Mouse (Mus musculus) cerebral cortex, adult 2 months (tissue): ENCODE results near the gene Tbc1d22a.

Source experiments
- WGBS: fragments of 180-500 bp; shearing (Covaris S2); methylation state at CpG from one replicate; pipeline ENCODE4 v1.1.7; 2018; 5-methylcytosine and 5-hydroxymethylcytosine counted together

Tbc1d22a gene

GRCm38 (mm10) chr15:86202640-86203039 is 11.6 kb upstream of the Tbc1d22a start:
- WGBS = 43% methylated on average over 6 of the region's 6 CpGs

GRCm38 (mm10) chr15:86203292-86203793 is 10.9 kb upstream of the Tbc1d22a start:
- WGBS = 91% methylated on average over 7 of the region's 7 CpGs

DNA sequence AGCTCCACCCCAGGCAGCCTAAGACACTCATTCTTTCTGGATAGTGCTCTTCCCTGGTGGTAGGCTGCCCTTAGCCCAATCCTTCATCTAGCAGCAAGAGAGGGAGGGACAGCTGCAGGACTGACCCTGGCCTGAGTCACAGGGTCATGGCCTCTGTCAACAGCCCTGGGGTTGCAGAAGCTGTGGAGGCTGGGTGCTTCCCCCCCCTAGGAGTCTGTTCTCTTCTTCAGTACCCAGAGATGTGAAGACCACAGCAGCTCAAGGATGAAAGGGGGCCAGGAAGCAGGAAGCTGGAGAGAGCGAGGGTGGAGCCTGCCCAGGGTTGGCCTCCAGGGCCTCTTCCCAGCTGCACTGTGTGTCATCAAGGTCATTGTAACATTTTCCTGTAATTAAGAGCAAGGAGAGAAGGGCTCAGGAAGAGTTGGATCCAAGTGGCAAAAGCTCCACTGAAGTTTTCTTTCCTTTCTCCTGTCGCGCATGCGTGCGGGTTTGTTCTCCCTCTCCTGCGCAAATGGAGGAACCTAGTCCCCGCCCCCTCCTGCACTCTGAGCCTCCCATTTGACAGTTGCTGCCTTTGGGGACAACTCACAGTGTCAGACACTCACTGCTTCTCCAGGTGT is 10.2 kb upstream of the Tbc1d22a start:
- 86% methylated on average over 7 of the region's 7 CpGs for WGBS

- 67% methylated on average over 2 of the region's 2 CpGs for WGBS
Observed at GRCm38 (mm10) chr15:86205300-86205699, 9.0 kb upstream of the Tbc1d22a start.

DNA sequence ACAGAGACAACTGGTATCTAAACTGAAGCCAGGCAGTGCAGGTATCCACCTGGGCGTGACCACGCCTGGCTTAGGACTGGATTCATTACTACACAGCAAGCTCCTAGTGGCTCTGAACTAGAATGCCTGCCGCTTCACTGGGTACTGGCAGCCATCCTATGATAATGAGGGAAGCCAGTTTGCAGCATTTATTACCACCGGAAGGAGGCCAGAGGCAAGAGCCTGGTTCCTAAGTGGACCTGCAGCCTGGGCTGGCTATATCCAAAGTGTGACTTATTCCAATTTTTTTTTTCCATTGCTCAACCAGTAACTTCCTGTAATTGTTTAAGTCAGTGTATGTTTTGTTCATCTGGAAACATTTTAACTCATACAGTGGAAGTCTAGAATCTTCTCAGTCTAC is 7.9 kb upstream of the Tbc1d22a start:
- WGBS = 50% methylated on average over 4 of the region's 4 CpGs

- 82% methylated on average over 5 of the region's 5 CpGs for WGBS
Observed at GRCm38 (mm10) chr15:86212193-86212592, 2.1 kb upstream of the Tbc1d22a start.

DNA sequence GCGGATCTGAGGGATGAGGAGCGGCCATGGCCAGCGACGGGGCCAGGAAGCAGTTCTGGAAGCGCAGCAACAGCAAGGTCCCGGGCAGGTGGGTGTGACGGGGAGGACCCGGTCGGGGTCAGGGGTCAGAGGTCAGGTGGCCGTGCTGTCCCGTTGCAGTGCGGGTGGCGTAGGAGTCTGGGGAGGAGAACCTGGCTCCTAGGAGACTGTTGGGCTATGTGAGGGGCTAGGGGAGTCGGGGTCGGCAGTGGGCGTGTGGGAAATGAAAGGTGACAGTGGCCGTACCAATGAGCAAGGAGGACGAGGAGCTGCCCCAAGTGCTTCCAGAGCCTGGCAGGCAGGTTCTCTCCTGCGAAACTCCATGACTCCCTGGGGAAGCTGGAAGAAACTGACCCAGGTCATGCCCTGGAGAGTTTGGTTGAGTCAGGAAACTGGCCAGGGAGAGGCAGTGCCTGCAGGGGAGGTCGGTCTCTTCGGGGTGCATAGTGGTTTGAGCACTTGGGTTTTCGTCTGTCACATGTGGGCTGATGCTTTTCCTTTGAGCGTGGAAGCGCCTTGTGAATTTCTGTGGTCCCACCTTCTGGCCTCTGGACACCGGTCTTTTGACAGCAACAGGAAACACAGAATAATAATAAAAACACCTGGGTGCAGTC is 416 bp downstream of the Tbc1d22a start:
- 11% methylated on average over 25 of the region's 25 CpGs for WGBS

DNA sequence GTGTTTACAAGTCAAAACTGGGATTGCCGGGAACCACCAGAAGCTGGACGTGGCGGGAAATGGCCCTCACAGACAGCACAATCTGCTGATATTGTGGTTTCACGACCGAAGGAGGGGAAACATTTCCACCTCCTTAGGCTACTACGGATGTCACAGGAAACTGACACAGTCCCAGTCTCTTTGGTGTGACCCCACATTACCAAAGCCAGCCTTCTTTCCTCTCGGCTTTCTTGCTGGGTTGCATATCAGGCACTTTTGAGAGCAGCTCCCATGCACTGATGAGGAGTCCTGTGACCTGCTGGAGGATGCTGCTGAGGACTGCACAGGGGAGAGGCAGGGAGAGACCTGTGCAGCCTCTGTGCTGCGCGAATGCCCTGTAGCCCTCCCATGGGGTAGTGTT is 2.4 kb downstream of the Tbc1d22a start:
- WGBS = 85% methylated on average over 9 of the region's 9 CpGs

- WGBS = 36% methylated on average over 7 of the region's 7 CpGs
Observed at GRCm38 (mm10) chr15:86219534-86220228, 5.4 kb downstream of the Tbc1d22a start.

DNA sequence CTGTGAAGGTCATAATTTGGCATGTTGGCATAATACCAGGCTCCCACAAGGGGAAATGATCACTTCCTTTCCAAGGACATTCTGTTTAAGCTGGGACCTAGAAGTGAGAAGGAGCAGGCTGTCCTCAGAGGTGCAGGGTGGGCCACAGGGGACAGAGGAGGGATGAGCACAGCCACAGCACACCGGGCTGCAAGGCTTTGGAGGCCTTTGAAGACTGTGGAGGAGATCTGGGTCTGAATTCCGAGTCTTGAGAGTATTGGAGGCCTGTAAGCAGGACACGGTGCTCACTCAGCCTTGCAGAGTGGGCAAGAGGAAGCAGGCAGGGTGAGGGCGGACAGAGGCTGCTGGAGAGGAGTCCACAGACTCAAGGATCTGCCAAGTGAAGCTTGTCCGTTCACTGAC is 6.0 kb downstream of the Tbc1d22a start:
- WGBS = 39% methylated on average over 5 of the region's 5 CpGs

GRCm38 (mm10) chr15:86220715-86221114 is 6.5 kb downstream of the Tbc1d22a start:
- WGBS = 70% methylated on average over 4 of the region's 4 CpGs

DNA sequence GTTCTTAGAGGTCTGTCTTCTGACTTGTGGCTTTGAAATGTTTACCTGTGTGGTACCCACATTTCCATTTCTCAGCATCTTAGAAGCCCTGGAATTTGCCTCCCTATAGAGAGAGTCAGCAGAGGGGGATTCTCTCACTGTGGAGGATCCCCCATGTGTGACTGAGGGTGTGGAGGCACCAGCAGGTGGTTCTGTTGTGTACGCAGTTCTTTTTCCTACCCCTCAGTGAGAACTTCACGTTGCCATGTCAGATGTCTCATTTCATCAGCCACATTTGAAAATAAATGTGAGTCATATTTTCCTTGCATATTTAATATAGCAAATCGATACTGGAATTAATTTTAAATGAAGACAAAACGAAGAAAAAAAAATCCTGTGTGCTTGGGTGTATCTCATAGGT is 7.1 kb downstream of the Tbc1d22a start:
- 69% methylated on average over 4 of the region's 4 CpGs for WGBS

- WGBS = 83% methylated on average over 11 of the region's 11 CpGs
Observed at GRCm38 (mm10) chr15:86221901-86222300, 7.6 kb downstream of the Tbc1d22a start.

- WGBS = 41% methylated on average over 7 of the region's 7 CpGs
Observed at GRCm38 (mm10) chr15:86224972-86225551, 10.8 kb downstream of the Tbc1d22a start.

- 88% methylated on average over 5 of the region's 5 CpGs for WGBS
Observed at GRCm38 (mm10) chr15:86226221-86226620, 12.0 kb downstream of the Tbc1d22a start.

GRCm38 (mm10) chr15:86226968-86227367 is 12.7 kb downstream of the Tbc1d22a start:
- 91% methylated on average over 2 of the region's 2 CpGs for WGBS

DNA sequence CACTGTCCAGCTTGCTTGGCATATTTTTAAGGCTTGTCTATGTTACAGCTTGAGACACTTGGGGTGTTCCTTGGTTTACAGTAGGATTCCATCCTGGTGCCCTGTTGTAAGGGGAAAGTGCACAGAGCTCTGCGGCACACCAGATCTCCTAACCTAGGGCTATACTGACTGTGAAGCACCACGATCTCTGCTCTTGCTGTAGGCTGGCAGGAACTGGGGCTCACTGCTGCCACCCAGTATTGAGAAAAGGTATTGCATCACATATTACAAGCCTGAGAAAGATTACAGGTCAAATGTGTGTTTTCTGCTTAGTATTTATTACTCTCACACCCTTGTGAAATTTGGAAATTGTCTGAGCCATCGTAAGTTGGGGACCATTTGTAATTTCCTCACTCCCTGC is 13.9 kb downstream of the Tbc1d22a start:
- 43% methylated on average over 3 of the region's 3 CpGs for WGBS

DNA sequence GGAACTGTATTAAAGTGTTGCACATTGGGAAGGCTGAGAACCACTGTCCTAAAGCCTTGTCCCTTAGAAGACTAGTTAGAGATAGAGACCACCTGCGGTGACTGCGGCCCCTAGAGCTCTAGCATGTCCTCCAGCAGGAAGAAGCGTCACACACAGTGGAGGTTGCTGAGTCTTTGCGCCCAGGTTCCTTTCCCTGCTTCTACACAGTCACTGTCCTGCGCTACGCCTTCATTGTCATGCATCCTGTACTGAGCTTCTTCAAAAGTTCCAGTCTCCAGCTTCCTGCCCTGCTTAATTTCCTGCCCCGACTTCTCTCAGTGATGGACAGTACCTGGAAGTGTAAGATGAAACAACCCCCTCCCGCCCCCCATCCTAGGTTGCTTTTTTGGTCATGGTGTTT is 14.8 kb downstream of the Tbc1d22a start:
- WGBS = 84% methylated on average over 8 of the region's 8 CpGs

GRCm38 (mm10) chr15:86229623-86230022 is 15.4 kb downstream of the Tbc1d22a start:
- WGBS = 82% methylated on average over 11 of the region's 11 CpGs

DNA sequence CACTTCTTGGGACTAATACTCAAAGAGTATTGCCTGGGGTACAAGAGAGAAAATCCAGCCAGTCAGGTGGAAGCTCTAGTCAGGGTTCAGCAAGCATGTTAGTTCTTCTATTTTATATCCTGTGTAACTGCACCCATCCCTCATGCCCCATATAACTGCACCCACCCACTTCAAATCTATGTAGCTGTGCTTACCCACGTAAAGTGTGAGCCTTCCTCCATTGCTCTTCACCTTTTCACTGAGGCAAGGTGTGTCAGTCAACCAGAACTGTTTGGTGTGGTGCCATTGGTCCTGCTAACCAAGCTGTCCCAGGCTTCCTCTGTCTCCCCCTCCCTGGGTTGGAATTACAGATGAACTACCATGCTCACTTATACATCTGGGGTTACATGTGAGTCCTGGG is 16.9 kb downstream of the Tbc1d22a start:
- 71% methylated on average over 1 of the region's 1 CpGs for WGBS

- 69% methylated on average over 7 of the region's 7 CpGs for WGBS
Observed at GRCm38 (mm10) chr15:86231831-86232512, 17.7 kb downstream of the Tbc1d22a start.

GRCm38 (mm10) chr15:86234001-86234400 is 19.7 kb downstream of the Tbc1d22a start:
- 92% methylated on average over 5 of the region's 5 CpGs for WGBS
